Mouse (Mus musculus) kidney, adult 2 months (tissue): ENCODE data around the gene Ino80b.

ENCODE experiments used
- CTCF ChIP-seq: fragments of 200-500 bp; conservative IDR thresholded peaks from 2 replicates; pipeline ENCODE4 v1.5.1; 2011; ENCODE audit warnings: low read depth, mild to moderate bottlenecking, control low read depth, low read length, moderate library complexity, mixed read lengths; ENCODE audit not compliant: insufficient read depth, insufficient read length
- POLR2A ChIP-seq: fragments of 200-500 bp; IDR thresholded peaks from one replicate; pipeline ENCODE4 v1.6.1; 2011; ENCODE audit warnings: low read depth, low read length, control low read depth

DNA sequence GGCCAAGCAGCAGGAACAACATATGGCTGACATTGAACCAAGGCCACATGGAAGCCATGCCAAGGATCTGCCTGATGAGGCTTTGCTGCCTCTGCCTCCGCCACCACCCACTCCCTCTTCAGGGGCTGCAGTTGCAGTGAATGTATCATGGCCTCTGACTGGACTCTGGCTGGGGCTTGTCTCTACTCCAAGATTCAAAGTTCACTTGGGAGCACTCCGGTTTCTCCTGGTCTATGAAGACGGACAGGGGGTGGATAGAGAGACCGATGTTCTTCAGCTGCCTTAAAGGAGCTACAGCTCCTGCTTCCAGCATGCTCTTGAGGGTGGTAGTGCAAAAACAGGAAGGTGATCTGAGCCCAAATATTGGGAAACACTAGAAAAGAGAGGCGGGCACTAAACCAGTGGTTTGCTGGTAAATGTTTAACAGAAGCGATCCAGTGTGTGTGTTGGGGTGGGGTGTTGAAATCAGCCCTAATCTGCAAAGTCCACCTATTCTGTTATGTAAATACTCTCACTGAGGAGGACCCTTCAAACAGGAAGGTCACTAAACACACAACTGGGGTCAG, 6.3 kb upstream of the Ino80b start:
- TF ChIP-seq CTCF (no peak), POLR2A (no peak)
